Mouse (Mus musculus): ENCODE measurements around the gene Gimd1. TPM values are rescaled to one million over a fixed set of nuclear protein-coding genes. Genes with fewer than 3 reads are reported as not detected.

Gimd1 gene
- polyA plus RNA-seq (2015; fragmentation: Nextera tagmentation; extraction: Ambion mirVana): not detected in 2 replicates

GRCm38 (mm10) chr3:132629601-132630239, at the start of gene Gimd1:
Gene Gimd1 (plus strand): TSS chr3:132629820.
- no peaks in the 10 kb centered on the region for H3K4me1 ChIP-seq
- ATAC-seq (ENCODE audit: insufficient number of reproducible peaks, low FRiP score, low TSS enrichment, low read depth): no peak
- no peaks in the 10 kb centered on the region for H3K36me3 ChIP-seq
- H3K27me3 ChIP-seq: no peaks in the 10 kb centered on the region
- no peak within 1 kb of the TSS for H3K27ac ChIP-seq (replicated peaks)
- no peaks in the 10 kb centered on the region for H3K9me3 ChIP-seq (replicated peaks)
- 88% methylated on average over 11 of the region's 11 CpGs for WGBS
- H3K4me2 ChIP-seq (replicated peaks): no peak within 1 kb of the TSS
- no peak within 1 kb of the TSS for H3K4me3 ChIP-seq (replicated peaks)
- H3K9ac ChIP-seq: no peak within 1 kb of the TSS

GRCm38 (mm10) chr3:132581198-132581597, 48.4 kb upstream of the Gimd1 start:
- H3K9ac ChIP-seq: no peak overlapping the region
- H3K4me1 ChIP-seq: no peaks in the 10 kb centered on the region
- 74% methylated on average over 3 of the region's 3 CpGs for WGBS
- H3K4me2 ChIP-seq (replicated peaks): no peak overlapping the region
- H3K27ac ChIP-seq (replicated peaks): no peak overlapping the region
- H3K4me3 ChIP-seq (replicated peaks): no peak overlapping the region
- no peaks in the 10 kb centered on the region for H3K36me3 ChIP-seq
- H3K9me3 ChIP-seq (replicated peaks): no peaks in the 10 kb centered on the region
- H3K27me3 ChIP-seq: no peaks in the 10 kb centered on the region
- no peak for ATAC-seq (ENCODE audit: insufficient number of reproducible peaks, low FRiP score, low TSS enrichment, low read depth)

GRCm38 (mm10) chr3:132582339-132582738, 47.3 kb upstream of the Gimd1 start:
- Histone ChIP-seq H3K4me2 (replicated peaks) (no peak overlapping the region), H3K27me3 (no peaks in the 10 kb centered on the region), H3K4me3 (replicated peaks) (no peak overlapping the region), H3K4me1 (no peaks in the 10 kb centered on the region), H3K27ac (replicated peaks) (no peak overlapping the region), H3K9me3 (replicated peaks) (no peaks in the 10 kb centered on the region), H3K9ac (no peak overlapping the region), H3K36me3 (no peaks in the 10 kb centered on the region)
- WGBS: 41% methylated on average over 4 of the region's 4 CpGs
- peak; percentile 43; the same call in 1 of the 2 replicates for ATAC-seq (ENCODE audit: insufficient number of reproducible peaks, low FRiP score, low TSS enrichment, low read depth)

DNA sequence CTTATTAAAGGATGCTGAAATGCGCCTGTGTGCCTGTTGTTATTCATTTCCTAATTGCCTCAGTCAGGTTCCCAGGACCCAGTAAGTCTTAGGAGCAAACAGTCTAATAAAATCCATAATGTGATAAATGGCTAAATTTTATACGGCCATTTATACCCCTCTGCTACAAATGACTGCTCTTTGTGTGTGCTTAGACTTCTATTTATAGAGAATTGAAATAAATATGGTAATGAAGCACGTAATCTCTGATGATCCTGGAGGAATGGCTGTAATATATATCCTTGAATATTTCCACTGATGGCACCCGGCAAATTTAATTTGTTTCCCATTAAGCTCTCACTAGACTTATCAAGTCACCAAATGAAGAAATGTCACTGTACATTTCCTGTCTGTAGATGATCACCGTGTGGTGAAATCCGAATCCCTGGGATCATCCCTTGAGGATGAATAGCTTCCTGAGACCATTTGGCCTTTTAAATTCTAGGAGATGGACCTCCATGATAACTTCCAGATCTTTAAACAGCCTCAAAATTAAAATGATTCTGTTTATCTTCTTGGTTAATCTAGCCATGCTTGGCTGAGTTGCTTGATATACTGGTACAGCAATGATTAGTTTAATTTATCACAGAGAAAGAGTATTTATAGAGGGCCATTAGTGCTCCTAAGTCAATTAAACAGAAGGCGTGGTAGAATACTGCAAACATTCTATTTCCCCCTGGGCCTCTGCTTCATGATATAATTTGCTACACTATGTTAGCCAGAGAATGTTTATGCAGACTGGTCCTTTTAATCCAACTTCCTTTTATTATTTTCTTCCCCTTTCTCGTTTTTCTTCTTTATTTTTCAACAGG, 44.3 kb upstream of the Gimd1 start:
- Histone ChIP-seq H3K36me3 (no peaks in the 10 kb centered on the region), H3K4me1 (no peaks in the 10 kb centered on the region), H3K4me3 (replicated peaks) (no peak overlapping the region), H3K27me3 (no peaks in the 10 kb centered on the region), H3K9me3 (replicated peaks) (no peaks in the 10 kb centered on the region), H3K4me2 (replicated peaks) (no peak overlapping the region), H3K27ac (replicated peaks) (no peak overlapping the region), H3K9ac (no peak overlapping the region)
- ATAC-seq (ENCODE audit: insufficient number of reproducible peaks, low FRiP score, low TSS enrichment, low read depth): no peak
- WGBS: 43% methylated on average over 8 of the region's 8 CpGs

DNA sequence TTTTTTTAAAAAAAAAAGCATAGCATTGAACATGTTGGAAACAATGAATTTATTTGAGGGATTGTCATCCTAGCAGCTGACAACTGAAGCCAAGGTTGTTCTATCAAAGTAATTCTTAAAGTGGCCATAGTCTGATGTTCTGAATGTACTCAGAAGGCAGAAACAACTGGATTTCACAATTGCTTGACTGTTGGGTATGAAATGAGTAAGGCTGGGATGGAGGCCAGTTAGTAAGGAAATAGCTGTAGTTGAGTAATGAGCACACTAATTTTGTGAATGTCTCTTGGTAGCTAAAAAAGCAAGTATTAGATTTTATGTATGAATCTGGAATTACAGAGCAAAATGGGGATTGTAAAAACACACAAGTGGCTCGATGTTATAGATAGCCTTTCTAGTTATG, 41.5 kb upstream of the Gimd1 start:
- H3K4me3 ChIP-seq (replicated peaks): no peak overlapping the region
- 81% methylated on average over 1 of the region's 1 CpGs for WGBS

GRCm38 (mm10) chr3:132590010-132590409, 39.6 kb upstream of the Gimd1 start:
- Histone ChIP-seq H3K9me3 (replicated peaks) (no peaks in the 10 kb centered on the region), H3K27ac (replicated peaks) (no peak overlapping the region), H3K9ac (no peak overlapping the region), H3K27me3 (no peaks in the 10 kb centered on the region), H3K4me3 (replicated peaks) (no peak overlapping the region), H3K4me1 (no peaks in the 10 kb centered on the region), H3K4me2 (replicated peaks) (no peak overlapping the region), H3K36me3 (no peaks in the 10 kb centered on the region)
- 66% methylated on average over 3 of the region's 3 CpGs for WGBS
- no peak for ATAC-seq (ENCODE audit: insufficient number of reproducible peaks, low FRiP score, low TSS enrichment, low read depth)

More for the DNA sequence above, 41.5 kb upstream of the Gimd1 start:
- Histone ChIP-seq H3K27me3 (no peaks in the 10 kb centered on the region), H3K36me3 (no peaks in the 10 kb centered on the region), H3K27ac (replicated peaks) (no peak overlapping the region), H3K4me2 (replicated peaks) (no peak overlapping the region), H3K4me1 (no peaks in the 10 kb centered on the region), H3K9me3 (replicated peaks) (no peaks in the 10 kb centered on the region), H3K9ac (no peak overlapping the region)
- ATAC-seq (ENCODE audit: insufficient number of reproducible peaks, low FRiP score, low TSS enrichment, low read depth): no peak

- H3K4me1 ChIP-seq: no peaks in the 10 kb centered on the region
- 29% methylated on average over 1 of the region's 1 CpGs for WGBS
- H3K4me3 ChIP-seq (replicated peaks): no peak overlapping the region
- H3K27ac ChIP-seq (replicated peaks): no peak overlapping the region
- H3K9ac ChIP-seq: no peak overlapping the region
- H3K36me3 ChIP-seq: no peaks in the 10 kb centered on the region
- no peaks in the 10 kb centered on the region for H3K9me3 ChIP-seq (replicated peaks)
- no peaks in the 10 kb centered on the region for H3K27me3 ChIP-seq
- ATAC-seq (ENCODE audit: insufficient number of reproducible peaks, low FRiP score, low TSS enrichment, low read depth): no peak
- no peak overlapping the region for H3K4me2 ChIP-seq (replicated peaks)
Observed at GRCm38 (mm10) chr3:132590604-132591003, 39.0 kb upstream of the Gimd1 start.

DNA sequence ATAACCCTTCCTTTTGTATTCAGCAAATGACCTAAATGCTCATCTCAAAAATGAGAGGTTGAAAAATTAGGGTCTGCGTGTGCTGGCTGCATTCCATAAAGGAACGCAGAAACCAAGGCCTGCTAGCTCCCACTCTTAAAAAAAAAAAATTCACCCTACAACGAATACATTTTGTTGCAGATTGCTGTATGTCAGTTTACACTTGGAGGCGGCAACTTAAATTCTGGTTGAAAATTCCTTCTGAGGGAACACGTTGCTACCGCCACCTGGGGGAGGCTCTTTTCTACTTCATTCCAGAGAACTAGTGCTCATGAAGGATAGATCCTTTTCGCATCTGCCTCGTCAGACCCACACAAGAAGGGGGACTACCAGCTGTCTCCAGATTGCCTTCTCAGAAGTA, 879 bp upstream of the Gimd1 start:
- WGBS: 35% methylated on average over 8 of the region's 8 CpGs

GRCm38 (mm10) chr3:132633261-132633660, 3.6 kb downstream of the Gimd1 start:
- H3K9me3 ChIP-seq (replicated peaks): no peaks in the 10 kb centered on the region
- no peaks in the 10 kb centered on the region for H3K27me3 ChIP-seq
- 56% methylated on average over 2 of the region's 2 CpGs for WGBS
- H3K4me3 ChIP-seq (replicated peaks): no peak overlapping the region
- no peak overlapping the region for H3K9ac ChIP-seq
- H3K4me2 ChIP-seq (replicated peaks): no peak overlapping the region
- no peaks in the 10 kb centered on the region for H3K36me3 ChIP-seq
- no peak for ATAC-seq (ENCODE audit: insufficient number of reproducible peaks, low FRiP score, low TSS enrichment, low read depth)
- H3K4me1 ChIP-seq: no peaks in the 10 kb centered on the region
- H3K27ac ChIP-seq (replicated peaks): no peak overlapping the region

More for the DNA sequence above, 879 bp upstream of the Gimd1 start:
- no peak overlapping the region for H3K4me2 ChIP-seq (replicated peaks)
- no peak overlapping the region for H3K4me3 ChIP-seq (replicated peaks)
- H3K27me3 ChIP-seq: no peaks in the 10 kb centered on the region
- ATAC-seq (ENCODE audit: insufficient number of reproducible peaks, low FRiP score, low TSS enrichment, low read depth): no peak
- H3K9ac ChIP-seq: no peak overlapping the region
- H3K4me1 ChIP-seq: no peaks in the 10 kb centered on the region
- H3K9me3 ChIP-seq (replicated peaks): no peaks in the 10 kb centered on the region
- H3K27ac ChIP-seq (replicated peaks): no peak overlapping the region
- no peaks in the 10 kb centered on the region for H3K36me3 ChIP-seq

DNA sequence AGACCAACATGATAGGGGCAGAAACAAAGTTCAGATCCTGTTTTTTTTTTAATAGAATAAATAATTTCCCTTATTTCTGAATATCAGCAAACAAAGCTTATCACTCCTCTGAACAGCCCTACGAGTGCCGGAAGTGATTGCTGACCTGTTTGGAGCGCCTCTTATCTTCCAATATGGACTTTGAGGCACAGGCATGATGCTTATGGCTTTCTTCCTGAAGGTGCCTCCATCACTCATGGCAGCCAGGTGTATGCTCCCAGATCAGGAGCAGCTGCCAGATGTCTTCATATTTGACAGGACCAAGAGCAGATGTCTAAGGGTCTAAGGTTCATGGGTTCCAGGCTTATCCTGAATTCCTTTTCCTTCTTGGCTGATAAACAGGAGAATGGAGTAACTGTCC, 7.5 kb downstream of the Gimd1 start:
- no peaks in the 10 kb centered on the region for H3K27me3 ChIP-seq
- ATAC-seq (ENCODE audit: insufficient number of reproducible peaks, low FRiP score, low TSS enrichment, low read depth): no peak
- H3K4me1 ChIP-seq: no peaks in the 10 kb centered on the region
- H3K27ac ChIP-seq (replicated peaks): no peak overlapping the region
- H3K4me3 ChIP-seq (replicated peaks): no peak overlapping the region
- H3K36me3 ChIP-seq: no peaks in the 10 kb centered on the region
- H3K4me2 ChIP-seq (replicated peaks): no peak overlapping the region
- 92% methylated on average over 3 of the region's 3 CpGs for WGBS
- H3K9ac ChIP-seq: no peak overlapping the region
- H3K9me3 ChIP-seq (replicated peaks): no peaks in the 10 kb centered on the region

- Histone ChIP-seq H3K36me3 (no peaks in the 10 kb centered on the region), H3K4me2 (replicated peaks) (no peak overlapping the region), H3K27me3 (no peaks in the 10 kb centered on the region), H3K4me1 (no peaks in the 10 kb centered on the region), H3K9ac (no peak overlapping the region), H3K9me3 (replicated peaks) (no peaks in the 10 kb centered on the region), H3K4me3 (replicated peaks) (no peak overlapping the region), H3K27ac (replicated peaks) (no peak overlapping the region)
- 80% methylated on average over 4 of the region's 4 CpGs for WGBS
- ATAC-seq (ENCODE audit: insufficient number of reproducible peaks, low FRiP score, low TSS enrichment, low read depth): no peak
Observed at GRCm38 (mm10) chr3:132644071-132644470, 14.5 kb downstream of the Gimd1 start.
